Mouse (Mus musculus) liver (tissue): ENCODE measurements at regions not wholly inside any gene's neighbourhood (a gene's known extent, or its start where the extent isn't known, plus 50 kb on each side); places are given as distances from the start of the nearest gene placed in this dataset.
"Not testable (repeated sequence)": the region's sequence is repeated elsewhere in the genome, so short reads cannot be mapped to it uniquely, and the experiment has no call there.

ENCODE experiments used
- DNase-seq: peaks from one replicate; pipeline ENCODE4 v3.0.0-alpha.2; 2020; ENCODE audit warnings: mixed read lengths

DNA sequence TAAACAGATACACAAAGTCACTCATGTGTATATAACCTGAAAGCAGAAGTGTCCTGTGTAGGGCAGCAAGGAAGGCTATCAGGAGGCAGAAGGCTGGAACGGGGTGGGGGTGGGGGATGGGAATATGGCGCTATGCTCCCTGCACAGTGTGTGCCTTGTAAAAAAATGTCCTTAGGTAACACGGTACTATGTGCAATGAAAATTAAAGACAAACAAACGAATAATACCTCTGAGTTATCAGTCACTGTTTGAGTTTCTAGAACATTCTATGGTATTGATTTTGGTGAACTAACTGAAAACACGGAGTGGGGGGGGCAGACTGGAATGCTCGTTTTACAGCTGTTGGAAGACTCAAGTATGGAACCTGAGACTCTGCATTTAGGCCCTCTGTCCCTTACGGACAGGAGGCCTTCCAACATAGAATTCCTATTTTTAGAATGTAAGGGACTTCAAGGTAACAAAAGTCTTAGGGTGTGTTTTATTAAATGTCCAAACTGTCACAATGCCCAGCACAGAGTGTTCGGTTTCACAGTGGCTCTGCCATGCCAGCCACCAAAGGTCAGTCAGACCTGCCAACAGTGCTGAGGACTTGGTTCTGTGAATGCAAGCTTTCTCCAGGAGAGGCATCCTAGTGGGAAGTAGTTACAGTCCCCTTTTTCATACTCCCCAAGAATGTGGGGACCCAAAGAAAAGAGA, 240.6 kb downstream of the Ano6 start:
- no peak for DNase-seq

DNA sequence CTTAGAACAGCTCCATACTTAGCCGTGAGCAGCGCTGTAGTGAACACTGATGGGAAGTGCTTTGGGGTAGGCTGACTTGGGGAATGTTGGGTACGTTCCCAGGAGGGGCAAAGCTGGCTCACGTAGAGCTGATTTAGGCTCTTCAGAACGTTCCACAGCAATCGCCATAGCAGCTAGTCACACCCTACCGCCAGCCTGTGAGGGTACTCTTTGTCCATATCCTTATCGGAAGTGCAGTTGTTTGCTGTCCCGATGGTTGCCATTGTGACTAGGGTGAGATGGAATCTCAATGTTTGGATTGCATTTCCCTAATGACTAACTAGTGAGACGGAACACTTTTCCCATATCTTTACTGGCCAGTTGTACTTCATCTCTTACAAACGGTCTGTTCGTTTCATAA, 244.6 kb downstream of the Ano6 start:
- DNase-seq, result no peak

DNA sequence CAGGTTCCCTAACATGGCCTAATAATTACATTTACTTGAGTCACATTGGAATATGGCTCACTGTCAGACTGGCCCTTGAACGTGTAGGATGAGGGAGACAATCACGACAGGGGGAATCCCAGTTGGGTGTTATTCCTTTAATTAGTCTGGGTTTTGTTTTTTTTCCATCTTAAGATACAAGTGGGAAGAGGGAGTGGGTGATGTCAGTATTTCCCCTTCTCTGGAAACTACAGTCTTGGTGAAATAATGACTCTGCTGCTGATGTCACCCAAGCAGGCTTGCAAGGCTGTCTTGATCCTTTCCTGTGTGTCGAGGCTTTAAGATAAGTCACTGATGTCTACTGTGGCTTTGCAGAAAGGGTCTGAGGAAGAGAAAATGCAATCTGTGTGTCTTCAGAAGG, 241.8 kb upstream of the Arid2 start:
- no peak for DNase-seq

DNA sequence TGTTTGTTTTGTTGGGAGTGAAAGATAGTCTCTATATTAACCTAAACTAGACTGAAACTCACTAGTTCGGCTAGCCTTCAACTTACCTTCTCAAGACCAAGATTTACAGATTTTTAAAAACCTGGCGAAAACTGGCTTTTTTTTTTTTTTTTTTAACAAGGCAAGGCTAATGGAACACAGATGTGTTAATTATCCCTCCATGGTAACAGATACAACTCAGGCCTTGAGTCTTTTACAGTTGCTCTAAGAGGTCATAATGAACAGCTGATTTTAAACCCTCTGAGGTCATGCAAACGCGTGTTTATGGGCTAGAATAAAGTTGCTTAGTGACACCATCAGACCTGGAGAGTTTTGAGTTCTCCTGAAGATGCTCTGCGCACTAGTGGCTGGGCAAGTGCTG, 240.7 kb upstream of the Arid2 start:
- no peak for DNase-seq

DNA sequence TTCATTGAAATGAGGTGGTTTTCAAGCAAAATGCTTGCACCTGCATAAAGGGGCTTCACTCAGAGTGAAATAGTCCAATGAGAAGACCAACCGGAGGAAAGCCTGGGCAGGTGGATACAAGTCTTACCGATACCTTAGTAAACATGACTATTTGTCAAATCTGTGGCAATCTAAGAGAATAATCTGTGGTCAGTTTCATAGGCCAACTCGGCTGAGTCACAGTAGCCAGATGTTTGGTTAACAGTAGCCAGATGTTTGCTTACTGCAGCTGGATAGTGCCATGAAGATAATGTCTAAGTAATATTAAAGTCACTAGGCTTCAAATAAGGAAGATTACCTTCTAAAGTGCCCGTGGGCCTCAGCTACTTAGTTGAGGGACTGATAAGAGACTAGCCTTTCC, 236.9 kb upstream of the Arid2 start:
- DNase-seq, result no peak

DNA sequence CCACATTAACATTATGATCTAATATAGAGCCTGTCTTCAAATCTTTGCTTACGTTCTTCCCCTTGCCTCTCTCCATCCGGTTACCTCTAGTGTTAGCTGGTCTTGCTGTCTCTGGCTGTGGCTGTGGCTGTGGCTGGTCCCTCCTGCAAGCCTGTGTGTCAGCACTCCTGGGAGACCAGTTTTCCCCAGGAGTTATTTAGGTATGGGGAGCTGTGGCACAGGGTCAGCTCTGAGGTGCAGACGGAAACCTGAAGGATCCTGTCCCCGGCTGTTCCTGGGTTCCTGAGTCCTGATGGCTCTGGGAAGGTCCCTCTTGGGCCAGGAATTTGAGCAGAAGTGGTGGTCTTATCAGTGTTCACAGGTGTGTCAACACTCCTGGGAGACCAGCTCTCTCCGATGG, 234.7 kb upstream of the Arid2 start:
- no peak for DNase-seq

DNA sequence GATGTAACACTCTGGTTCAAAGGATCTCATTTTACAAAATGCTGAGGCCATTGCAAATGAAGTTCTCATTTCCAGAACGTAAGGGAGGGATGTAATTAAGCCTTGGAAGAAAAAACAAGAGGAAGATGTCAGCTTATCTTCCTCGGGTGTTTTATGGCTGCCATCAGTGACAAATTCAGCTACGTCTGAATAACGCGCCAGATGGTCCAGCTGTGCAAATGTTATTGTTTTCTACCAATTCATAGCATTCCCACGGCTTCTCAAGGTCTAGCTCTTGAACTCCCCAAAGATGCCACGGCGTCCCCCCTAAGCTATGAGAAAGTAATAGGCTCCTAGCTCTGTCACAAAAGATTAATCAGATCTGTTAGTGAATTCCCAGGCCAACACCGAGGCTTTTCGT, 232.0 kb upstream of the Arid2 start:
- DNase-seq, result no peak

DNA sequence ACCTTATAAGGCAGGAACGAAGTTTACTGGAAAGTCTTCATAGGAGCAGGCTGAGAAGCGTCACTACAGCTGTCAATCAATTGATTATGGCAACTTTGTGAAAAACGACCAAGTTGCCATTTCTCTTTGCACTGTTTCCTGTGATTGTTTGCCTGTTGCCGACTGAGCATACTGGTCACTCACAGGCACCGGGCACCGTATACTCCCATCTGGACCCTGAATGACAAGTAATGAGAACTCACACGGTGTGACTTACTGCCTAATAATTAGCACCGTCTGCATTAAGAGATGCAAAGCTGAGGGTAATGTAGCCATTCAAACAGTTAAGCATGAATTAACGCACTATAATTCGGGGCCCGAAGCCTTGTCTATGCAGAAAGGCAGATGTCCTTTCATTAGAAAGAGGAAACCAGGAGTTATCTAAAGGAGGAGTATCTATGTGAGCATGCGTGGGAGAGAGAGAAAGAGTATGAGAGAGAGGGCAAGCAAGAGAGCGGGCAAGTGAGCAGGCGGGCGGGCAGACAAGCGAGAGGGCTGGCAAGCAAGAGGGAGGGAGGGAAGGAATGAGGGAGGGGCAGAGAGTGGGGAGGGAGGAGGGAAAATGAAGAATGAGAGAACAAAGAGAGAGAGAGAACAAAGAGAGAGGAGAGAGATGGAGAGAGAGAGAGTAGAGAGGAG, 231.4 kb upstream of the Arid2 start:
- DNase-seq, result no peak

DNA sequence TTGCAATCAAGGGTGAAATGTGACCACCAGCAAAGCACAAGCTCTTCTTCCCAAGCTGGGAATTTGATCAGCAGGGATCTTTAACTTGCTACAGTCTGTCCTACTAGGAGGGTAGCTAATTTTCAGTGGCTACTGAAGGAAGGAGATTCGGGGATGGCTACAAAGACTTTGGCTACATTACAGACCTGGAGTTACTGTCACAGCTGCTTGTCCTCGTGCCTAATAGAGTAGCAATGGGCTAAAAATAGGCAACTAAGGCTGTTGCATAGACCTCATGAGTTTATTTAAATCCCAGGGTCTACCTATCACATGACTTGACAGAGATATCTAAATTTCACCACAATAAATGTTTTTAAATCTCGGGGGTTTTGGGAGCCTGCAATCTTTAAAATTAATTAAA, 227.7 kb upstream of the Arid2 start:
- no peak for DNase-seq

DNA sequence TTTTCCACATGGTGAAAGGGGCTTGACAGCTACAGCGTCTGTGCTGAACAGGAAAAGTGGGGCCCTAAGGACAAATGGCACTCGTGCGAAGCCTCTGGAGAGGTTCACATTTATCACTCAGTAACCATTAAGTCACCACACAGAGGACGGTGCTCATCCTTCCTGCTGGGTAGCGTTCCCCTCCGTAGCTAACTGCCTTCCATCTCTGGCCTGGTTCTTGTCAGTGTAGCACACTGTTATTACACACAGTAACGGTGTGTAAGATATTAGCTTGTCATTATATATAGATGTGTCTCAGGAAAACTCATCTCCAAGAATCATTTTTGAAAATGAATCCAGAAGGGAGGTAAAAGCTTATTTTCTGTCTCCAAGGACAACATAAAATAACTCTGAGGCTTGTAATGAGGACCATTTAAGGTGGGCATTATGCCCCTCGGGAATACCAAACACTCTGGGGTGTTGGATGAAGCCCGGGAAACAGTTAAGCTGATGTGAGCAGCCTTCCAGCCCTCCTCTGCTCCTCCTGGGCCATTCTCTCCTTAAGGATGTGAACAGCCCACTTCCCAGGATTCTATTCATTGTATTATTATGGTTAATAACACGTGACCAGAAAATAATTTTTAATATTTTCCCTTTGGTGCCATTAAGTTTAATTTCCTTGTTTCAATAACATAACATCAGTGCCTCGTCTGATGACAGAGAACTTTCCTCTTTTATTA, 222.7 kb upstream of the Arid2 start:
- no peak for DNase-seq

DNA sequence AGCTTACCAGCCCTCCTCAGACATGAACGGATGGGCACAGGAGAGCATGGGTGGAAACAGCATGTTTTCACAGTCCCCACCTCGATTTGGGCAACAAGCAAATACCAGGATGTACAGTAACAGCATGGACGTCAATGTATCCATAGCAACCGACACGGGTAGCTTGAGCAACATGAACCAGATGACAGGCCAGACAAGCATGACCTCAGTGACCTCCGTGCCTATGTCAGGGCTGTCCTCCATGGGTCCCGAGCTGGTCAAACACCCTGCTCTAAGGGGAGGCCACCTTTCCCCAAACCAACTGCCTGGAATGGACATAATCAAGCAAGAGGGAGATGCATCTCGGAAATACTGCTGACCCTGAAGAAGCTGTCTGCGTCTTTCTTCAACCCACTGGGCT, 211.7 kb upstream of the Arid2 start:
- no peak for DNase-seq

DNA sequence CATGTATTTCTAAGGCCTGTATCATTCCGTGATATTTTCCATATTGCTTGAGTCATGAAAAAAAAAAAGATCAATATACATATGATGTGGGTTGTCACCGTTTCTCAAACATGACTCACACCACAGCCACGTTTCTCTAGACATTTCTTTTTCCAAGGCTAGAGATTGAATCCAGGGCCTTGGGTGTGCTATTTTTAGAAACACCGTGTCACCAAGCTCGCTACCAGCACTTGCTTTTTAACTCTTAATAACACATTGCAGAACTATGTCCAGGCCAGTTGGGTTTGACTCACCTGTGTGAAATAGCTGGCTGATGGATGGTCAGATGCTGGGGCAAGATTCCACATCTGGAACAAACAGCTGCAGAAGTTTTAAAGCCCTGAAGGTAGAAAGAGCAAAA, 209.6 kb upstream of the Arid2 start:
- no peak for DNase-seq

DNA sequence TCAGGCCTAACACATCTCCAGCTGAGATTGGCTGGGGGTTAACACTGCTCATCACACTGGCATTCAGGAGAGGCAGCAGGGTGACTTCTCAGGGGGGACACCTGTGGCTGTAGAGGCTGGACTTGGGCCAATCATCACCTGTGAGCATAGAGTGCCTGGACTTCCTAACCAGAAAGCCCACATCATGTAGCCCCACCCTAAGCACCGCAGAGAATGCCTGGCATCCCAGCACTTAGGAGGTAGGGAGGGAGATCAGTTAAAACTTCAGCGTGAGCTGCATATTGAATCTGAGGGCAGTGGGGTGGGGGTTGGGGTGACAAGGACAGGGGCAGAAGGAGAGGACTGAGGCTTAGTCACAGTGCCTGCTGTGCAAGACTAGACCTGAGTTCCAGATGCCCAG, 208.7 kb upstream of the Arid2 start:
- no peak for DNase-seq

DNA sequence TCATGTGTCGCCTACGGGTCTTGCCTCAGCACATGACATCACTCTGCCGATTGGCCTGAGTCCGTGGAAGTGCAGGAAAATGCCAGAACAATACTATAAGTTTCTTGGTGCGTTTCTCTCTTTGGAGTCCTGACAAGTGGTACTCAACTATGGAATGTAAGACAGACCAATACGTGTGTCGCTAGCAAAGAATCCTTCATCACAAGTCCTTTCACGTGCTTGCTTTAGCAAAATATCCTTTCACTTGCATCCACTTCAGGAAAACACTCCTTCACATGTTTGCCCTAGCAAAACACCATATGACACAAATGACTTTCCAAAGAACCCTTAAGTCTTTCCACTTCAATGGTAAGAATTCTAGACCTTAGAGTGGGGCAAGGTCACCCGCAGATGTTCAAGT, 197.6 kb upstream of the Arid2 start:
- no peak for DNase-seq

DNA sequence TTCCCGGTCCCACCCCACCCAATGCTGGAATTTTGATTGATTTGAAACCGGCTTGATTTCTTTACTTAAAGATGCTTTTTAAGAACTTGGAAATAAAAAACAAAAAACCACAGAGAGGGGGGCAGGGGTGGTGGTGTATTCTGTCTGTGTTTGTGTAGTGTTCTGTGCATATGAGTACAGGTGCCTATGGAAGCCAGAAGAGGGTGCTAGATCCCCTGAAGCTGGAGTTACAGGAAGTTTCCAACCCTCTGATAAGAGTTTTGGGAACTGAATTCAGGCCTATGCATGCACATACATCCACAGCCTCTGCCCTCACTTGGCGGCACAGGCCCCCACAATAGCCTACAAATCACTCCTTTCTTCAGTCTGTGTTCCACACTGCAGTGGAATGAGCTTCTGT, 190.9 kb upstream of the Arid2 start:
- DNase-seq, result no peak

DNA sequence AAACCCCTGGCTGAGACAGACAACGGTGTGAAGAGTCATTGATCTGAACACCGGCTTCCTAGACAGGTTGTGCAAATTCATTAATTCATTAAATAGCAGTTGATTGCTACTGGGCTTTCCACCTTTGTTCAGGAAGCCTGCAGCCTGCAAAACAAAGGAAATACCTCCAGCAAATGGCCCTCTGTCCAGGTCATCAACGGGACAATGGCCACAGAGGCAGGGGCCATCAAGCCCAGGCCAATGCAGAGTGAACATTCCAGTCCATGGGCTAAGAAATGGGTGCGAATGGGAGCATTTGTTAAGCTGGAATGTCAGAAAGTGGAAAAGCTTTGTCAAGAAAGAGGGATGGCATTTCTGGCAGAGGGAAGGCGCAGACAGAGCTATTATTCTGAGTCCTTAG, 188.5 kb upstream of the Arid2 start:
- no peak for DNase-seq

DNA sequence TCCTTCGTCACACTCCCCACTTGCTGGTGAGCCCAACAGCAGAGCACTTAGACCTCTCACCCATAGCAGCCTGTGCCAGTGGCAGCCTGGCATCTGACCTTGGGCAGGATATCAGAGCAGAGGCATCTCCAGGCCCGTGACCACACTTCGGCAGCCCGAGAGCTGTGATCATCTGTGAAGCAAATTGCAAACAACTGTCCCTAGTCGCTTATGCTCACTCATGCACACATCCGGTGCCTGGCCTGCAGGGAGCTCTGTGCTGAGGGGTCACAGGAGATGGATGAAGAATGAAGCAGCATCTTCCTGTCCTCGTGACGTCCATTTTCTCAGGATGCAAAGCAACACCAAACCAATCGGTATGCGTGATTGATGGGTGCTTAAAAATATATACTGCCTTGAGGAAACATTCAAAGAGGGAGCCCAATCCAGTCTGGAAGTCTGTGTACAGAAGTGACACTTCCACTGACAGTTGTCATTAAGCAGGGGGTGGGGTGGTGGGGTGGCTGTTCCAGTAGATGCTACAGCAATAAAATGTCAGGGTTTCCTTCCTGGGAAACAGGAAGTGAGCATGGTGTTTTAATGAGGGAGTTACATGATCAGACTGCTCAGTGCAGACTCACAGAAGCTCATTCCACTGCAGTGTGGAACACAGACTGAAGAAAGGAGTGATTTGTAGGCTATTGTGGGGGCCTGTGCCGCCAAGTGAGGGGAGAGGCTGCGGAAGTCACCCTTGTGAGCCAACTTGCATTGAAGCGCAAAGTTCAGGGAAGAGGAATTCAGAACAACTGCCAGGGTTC, 187.3 kb upstream of the Arid2 start:
- not testable (repeated sequence) for DNase-seq

DNA sequence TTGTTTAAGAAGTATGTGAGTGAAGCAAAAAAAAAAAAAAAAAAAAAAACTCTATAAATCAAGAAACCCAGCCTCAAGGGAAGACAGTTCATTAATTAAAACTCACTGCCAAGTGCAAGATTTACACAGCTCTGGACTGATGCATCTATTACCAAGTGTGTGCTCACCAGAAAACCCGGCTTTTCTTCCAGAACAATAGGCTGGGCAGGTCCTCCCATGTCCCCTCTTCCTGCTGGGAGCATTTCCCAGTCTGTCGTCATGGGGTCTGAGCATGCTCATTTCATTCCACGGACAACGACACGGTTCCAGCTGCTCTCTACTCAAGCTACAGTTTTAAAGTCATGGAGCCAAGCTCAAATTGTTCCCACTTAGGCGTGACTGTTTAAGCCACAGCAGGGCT, 183.6 kb upstream of the Arid2 start:
- no peak for DNase-seq

DNA sequence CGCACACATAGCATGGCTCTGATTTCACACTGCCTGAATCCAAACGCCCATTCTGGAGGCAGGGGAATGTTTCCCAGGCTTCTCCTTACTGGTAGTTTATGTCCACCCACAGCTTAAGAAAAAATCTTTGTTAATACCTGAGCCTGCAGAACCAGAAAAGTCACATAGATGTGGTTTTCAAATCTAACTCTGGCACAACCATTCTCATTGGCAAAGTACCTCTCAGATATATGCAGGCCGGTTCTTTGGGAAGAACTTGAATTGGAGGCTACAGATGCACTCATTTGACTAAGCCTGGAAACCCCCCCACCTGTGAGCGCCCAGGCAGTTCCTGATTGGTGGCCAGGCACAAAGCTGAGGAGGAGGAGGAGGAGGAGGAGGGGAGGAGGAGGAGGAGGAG, 179.8 kb upstream of the Arid2 start:
- no peak for DNase-seq

DNA sequence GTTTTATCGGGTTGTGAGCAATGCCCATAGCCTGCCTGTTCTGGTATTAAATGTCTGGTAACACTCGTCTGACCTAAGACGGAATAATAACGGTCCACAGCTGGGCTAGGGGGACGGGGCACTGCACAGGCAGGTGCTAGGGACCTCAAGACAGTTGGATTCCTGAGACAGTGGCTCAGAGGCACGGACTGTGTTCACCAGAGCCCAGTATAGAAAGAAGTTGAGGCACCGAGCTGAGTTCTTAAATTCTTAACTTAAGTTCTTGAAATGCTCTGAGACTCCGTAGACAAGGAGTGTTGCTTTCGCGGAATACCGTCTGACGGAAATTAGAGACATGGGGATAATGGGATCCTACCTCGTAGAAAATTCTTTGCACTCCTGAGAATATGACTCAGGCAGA, 174.2 kb upstream of the Arid2 start:
- no peak for DNase-seq

DNA sequence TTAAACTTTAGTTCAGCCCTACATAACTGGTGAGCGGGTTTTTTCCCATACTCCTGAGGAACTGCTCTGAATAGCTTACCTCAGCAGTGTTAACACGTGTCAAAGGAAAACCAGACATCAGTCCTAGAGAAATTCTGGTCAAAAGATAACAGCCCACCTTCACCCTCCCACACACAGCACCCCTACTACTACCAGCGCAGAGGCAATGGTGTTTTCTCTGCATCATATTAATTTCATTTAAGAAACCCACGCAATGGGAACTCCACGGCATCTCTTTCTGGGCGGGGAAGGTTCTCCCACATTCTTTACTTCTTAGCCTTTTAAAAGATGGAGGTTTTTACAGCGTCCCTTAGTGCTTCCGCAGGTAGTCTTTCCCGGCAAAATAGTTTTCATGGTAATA, 172.7 kb upstream of the Arid2 start:
- no peak for DNase-seq

DNA sequence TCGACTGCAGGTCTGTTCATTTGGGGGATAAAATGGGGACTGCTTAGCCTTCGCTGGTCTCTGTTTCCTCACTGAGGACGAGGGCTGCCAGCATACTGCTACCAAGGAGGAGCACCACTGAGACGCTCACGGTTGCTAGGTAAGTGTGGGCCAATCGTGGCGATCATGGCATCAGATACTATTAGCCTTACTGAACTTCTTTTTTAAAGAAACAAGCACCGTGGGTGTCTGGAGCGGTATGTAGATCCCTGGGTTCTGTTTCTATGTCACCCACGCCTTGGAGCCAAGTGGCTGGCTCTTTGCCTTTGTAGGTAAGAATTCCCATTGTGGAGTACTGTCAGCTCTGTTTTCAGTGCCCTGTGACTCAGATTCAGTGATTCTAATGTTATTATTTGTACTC, 172.1 kb upstream of the Arid2 start:
- no peak for DNase-seq

DNA sequence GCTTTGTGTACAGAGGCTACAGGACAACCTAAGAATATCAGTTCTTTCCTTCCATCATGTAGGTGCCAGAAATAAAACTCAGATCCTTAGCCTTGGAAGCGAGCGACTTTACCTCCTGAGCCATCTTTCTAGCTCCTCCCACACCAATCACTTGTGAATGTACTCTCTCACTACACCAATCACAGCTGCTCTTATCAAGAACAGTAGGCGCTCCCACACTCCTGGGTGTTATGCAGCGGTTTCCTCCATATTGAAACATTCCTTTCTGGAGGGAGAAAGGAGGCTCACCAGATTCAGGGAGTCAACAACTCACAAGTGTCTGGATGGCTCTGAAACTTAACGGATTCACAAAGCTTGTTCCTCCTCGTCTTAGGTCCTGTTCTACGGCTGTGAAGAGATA, 168.1 kb upstream of the Arid2 start:
- DNase-seq, result no peak

DNA sequence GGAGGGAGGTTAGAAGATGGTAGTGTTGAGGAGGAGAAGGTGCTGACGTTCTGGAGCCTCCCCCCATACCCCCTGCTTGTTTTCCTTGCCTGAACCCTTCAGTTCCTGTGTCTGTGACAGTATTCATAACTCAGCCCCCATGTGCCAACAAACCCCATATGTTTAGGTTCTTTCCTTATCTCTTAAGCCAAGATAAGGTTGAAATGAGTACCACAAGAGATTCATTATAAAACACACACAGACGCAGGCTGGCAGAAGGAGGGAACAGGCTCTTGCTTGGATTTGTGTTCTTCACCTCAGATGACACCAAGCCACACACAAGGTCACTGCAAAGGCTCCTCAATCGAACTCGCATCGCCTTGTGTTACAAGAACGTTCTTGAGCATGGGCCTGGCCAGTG, 162.9 kb upstream of the Arid2 start:
- no peak for DNase-seq
